7 mouse cellular contexts compared by ENCODE assay signal in genomic region chr10:4430826-4431225, GRCm38 (mm10). TPM values are rescaled to one million over a fixed set of nuclear protein-coding genes. Genes with fewer than 3 reads are reported as not detected.
DNase-seq lines count a peak whose midpoint lies in the region; ATAC-seq and TF ChIP-seq lines count a peak whose summit lies in the region.

No protein-coding gene starts in this region.

- TF ChIP-seq CTCF in CH12.LX (conservative IDR thresholded peaks at IDR 0.05 in 1 of 2, IDR thresholded peaks at IDR 0.05 in 1 of 2; ENCODE audit: low read depth in 2 of 2, low read length in 2 of 2): no peak
- no peak for TF ChIP-seq CTCF in liver, embryonic 14.5 days (IDR thresholded peaks at IDR 0.05; ENCODE audit: low read depth)

- peak overlapping the region; percentile 33; the same call in 1 of the 2 replicates for H3K27ac ChIP-seq in CH12.LX (ENCODE audit: insufficient read depth, low read depth)
- H3K27ac ChIP-seq in embryonic facial prominence, embryonic 13.5 days: no peak overlapping the region
- no peak overlapping the region for H3K27ac ChIP-seq in hindbrain, embryonic 16.5 days (ENCODE audit: low read depth, low read length)
- peak overlapping the region; percentile 25 for H3K27ac ChIP-seq in liver, embryonic 14.5 days

- peaks cover 31% of the 10 kb centered on the region for H3K79me2 ChIP-seq in CH12.LX (replicated peaks; ENCODE audit: control insufficient read depth, extremely low read depth, insufficient read depth, poor library complexity, severe bottlenecking)

- 89% methylated on average over 3 of the region's 3 CpGs for WGBS in embryonic facial prominence, embryonic 13.5 days
- WGBS in hindbrain, embryonic 16.5 days: 88% methylated on average over 3 of the region's 3 CpGs
- WGBS in liver, embryonic 14.5 days (ENCODE audit: insufficient replicate concordance): 71% methylated on average over 3 of the region's 3 CpGs

- TF ChIP-seq POLR2A in CH12.LX (IDR thresholded peaks at IDR 0.05; ENCODE audit: low read depth, low read length): no peak

- dilution Hi-C loops in CH12.LX (cut with MboI; ENCODE audit: extremely low pct_ligation_motif_present, extremely low pct_unique_long_range_greater_than_20kb, low sequenced_read_pairs): no loop called here

- DNase-seq in 416B (ENCODE audit: low read depth) (peak; percentile 15), CH12.LX (ENCODE audit: extremely low read depth) (no peak)
- no peak for DNase-seq in liver, embryonic 14.5 days (ENCODE audit: low read depth in 3 of 3, low spot score in 3 of 3)
- DNase-seq in thymus, adult 18-20 months: no peak

- H3K4me1 ChIP-seq in CH12.LX (ENCODE audit: control insufficient read depth in 1 of 2, insufficient read depth in 2 of 2): peaks cover 7 to 38% of the 10 kb centered on the region in 2 experiments
- peaks cover 14% of the 10 kb centered on the region for H3K4me1 ChIP-seq in embryonic facial prominence, embryonic 13.5 days
- peaks cover 6% of the 10 kb centered on the region for H3K4me1 ChIP-seq in hindbrain, embryonic 16.5 days (ENCODE audit: control insufficient read depth, insufficient read depth, low read depth, low read length)
- H3K4me1 ChIP-seq in liver, embryonic 14.5 days (replicated peaks; ENCODE audit: control insufficient read depth in 2 of 2, insufficient read depth in 2 of 2, low read length in 1 of 2): peaks cover 10 to 19% of the 10 kb centered on the region in 2 experiments

- H3K4me2 ChIP-seq in CH12.LX (ENCODE audit: insufficient read depth, low read depth, poor library complexity, severe bottlenecking): peak overlapping the region; percentile 72
- H3K4me2 ChIP-seq in embryonic facial prominence, embryonic 13.5 days: peak overlapping the region; percentile 75
- peak overlapping the region; percentile 71 for H3K4me2 ChIP-seq in hindbrain, embryonic 16.5 days (ENCODE audit: low read length)
- peak overlapping the region; percentile 94 for H3K4me2 ChIP-seq in liver, embryonic 14.5 days (ENCODE audit: low read depth)

- H3K4me3 ChIP-seq in CH12.LX (replicated peaks in 1 of 3; ENCODE audit: low read depth in 2 of 3, low read length in 2 of 3, poor library complexity in 1 of 3): peak overlapping the region; percentile 72 to 82 (median 77)
- peak overlapping the region; percentile 71 for H3K4me3 ChIP-seq in embryonic facial prominence, embryonic 13.5 days
- H3K4me3 ChIP-seq in hindbrain, embryonic 16.5 days (ENCODE audit: low read length): no peak overlapping the region
- H3K4me3 ChIP-seq in liver, embryonic 14.5 days (ENCODE audit: insufficient read depth in 1 of 2, low read depth in 2 of 2, low read length in 2 of 2): peak overlapping the region; percentile 81 to 84; a peak in 2 of 4 replicates

- no peaks in the 10 kb centered on the region for H3K27me3 ChIP-seq in CH12.LX (replicated peaks)
- no peaks in the 10 kb centered on the region for H3K27me3 ChIP-seq in embryonic facial prominence, embryonic 13.5 days
- H3K27me3 ChIP-seq in hindbrain, embryonic 16.5 days (replicated peaks; ENCODE audit: control insufficient read depth, insufficient read depth, low read length): no peaks in the 10 kb centered on the region
- no peaks in the 10 kb centered on the region for H3K27me3 ChIP-seq in liver, embryonic 14.5 days (ENCODE audit: control insufficient read depth, insufficient read depth, low read length)

- ATAC-seq in embryonic facial prominence, embryonic 13.5 days (ENCODE audit: insufficient number of reproducible peaks, insufficient read depth, low FRiP score, low TSS enrichment, low read depth): no peak
- ATAC-seq in hindbrain, embryonic 16.5 days: no peak
- no peak for ATAC-seq in liver, embryonic 14.5 days (ENCODE audit: insufficient read depth)
- ATAC-seq in CD4-positive, CD25-positive, alpha-beta regulatory T cell, adult 4 months: no peak

- no peaks in the 10 kb centered on the region for H3K9me3 ChIP-seq in CH12.LX (replicated peaks; ENCODE audit: low read length)
- no peaks in the 10 kb centered on the region for H3K9me3 ChIP-seq in embryonic facial prominence, embryonic 13.5 days
- no peaks in the 10 kb centered on the region for H3K9me3 ChIP-seq in hindbrain, embryonic 16.5 days (ENCODE audit: control insufficient read depth, low read length)
- no peaks in the 10 kb centered on the region for H3K9me3 ChIP-seq in liver, embryonic 14.5 days (ENCODE audit: control insufficient read depth, low read length)

- peaks cover 22 to 41% of the 10 kb centered on the region in 2 experiments for H3K36me3 ChIP-seq in CH12.LX (replicated peaks in 1 of 2; ENCODE audit: control insufficient read depth in 1 of 2, insufficient read depth in 1 of 2, low read length in 1 of 2)
- H3K36me3 ChIP-seq in embryonic facial prominence, embryonic 13.5 days: peaks cover 31% of the 10 kb centered on the region
- peaks cover 7% of the 10 kb centered on the region; the same call in 1 of the 2 replicates for H3K36me3 ChIP-seq in hindbrain, embryonic 16.5 days (ENCODE audit: control insufficient read depth, insufficient read depth, low read length)
- H3K36me3 ChIP-seq in liver, embryonic 14.5 days (replicated peaks; ENCODE audit: control insufficient read depth, insufficient read depth, low read depth): peaks cover 10% of the 10 kb centered on the region

- H3K9ac ChIP-seq in CH12.LX (ENCODE audit: insufficient read depth, low read depth): peak overlapping the region; percentile 95
- H3K9ac ChIP-seq in embryonic facial prominence, embryonic 13.5 days: peak overlapping the region; percentile 83
- H3K9ac ChIP-seq in hindbrain, embryonic 16.5 days (ENCODE audit: low read depth, low read length): no peak overlapping the region
- H3K9ac ChIP-seq in liver, embryonic 14.5 days (replicated peaks): peak overlapping the region; percentile 79

- in situ Hi-C loops in CH12.LX (cut with MboI; ENCODE audit: low pct_ligation_motif_present, low pct_unique_long_range_greater_than_20kb, low sequenced_read_pairs): no loop called here

- TF ChIP-seq RAD21 in CH12.LX (IDR thresholded peaks at IDR 0.05; ENCODE audit: low read depth, low read length): no peak

- no peak for TF ChIP-seq EP300 in CH12.LX (IDR thresholded peaks at IDR 0.05; ENCODE audit: low read length)
- TF ChIP-seq EP300 in liver, embryonic 14.5 days (IDR thresholded peaks at IDR 0.05; ENCODE audit: low read depth): no peak

TF ChIP-seq in CH12.LX, 34 proteins besides CTCF, POLR2A, EP300 and RAD21:
- TF ChIP-seq MXI1 (IDR thresholded peaks at IDR 0.05; ENCODE audit: low read depth, low read length) (peak; percentile 59), TBP (conservative IDR thresholded peaks at IDR 0.05; ENCODE audit: low read depth, low read length) (no peak), SIN3A (IDR thresholded peaks at IDR 0.05; ENCODE audit: low read length) (peak; percentile 69; the same call in 1 of the 2 replicates)

RNA-seq across cellular contexts. Expression of gene Rmnd1, which starts 1.4 kb away (rescaled TPM):
- total RNA-seq in CH12.LX (2012; rRNA removed): 29.1 and 29.5 TPM in 2 replicates
- 44.4 and 44.8 TPM in 2 replicates for total RNA-seq in CH12.LX (2014; rRNA removed)
- 37.6 and 43.6 TPM in 2 replicates for polyA plus RNA-seq in CH12.LX (2012; ENCODE audit: insufficient read length, low read depth)
- 47.4 and 55.2 TPM in 2 replicates for polyA plus RNA-seq in embryonic facial prominence, embryonic 13.5 days (2015; fragmentation: Nextera tagmentation; extraction: Ambion mirVana)
- polyA plus RNA-seq in hindbrain, embryonic 16.5 days (2015; fragmentation: Nextera tagmentation; extraction: Ambion mirVana): 41.9 and 49.2 TPM in 2 replicates
- 17.2 and 19.8 TPM in 2 replicates for polyA plus RNA-seq in liver, embryonic 14.5 days (2012; rRNA removed)
- 18.0 and 19.3 TPM in 2 replicates for polyA plus RNA-seq in liver, embryonic 14.5 days (2014; fragmentation: Nextera tagmentation; extraction: Ambion mirVana)
- polyA plus RNA-seq in CD4-positive, CD25-positive, alpha-beta regulatory T cell, adult 4 months (2017; shearing (Covaris generic)): 10 to 100 TPM; 62.6 to 68.9 TPM

RNA-seq across cellular contexts. Expression of gene Armt1, which starts 1.4 kb away (rescaled TPM):
- total RNA-seq in CH12.LX (2012; rRNA removed) (20.7 and 23.7 TPM in 2 replicates), CH12.LX (2014; rRNA removed) (45.1 and 50.2 TPM in 2 replicates)
- 28.2 and 32.1 TPM in 2 replicates for polyA plus RNA-seq in CH12.LX (2012; ENCODE audit: insufficient read length, low read depth)
- 22.1 and 23.0 TPM in 2 replicates for polyA plus RNA-seq in embryonic facial prominence, embryonic 13.5 days (2015; fragmentation: Nextera tagmentation; extraction: Ambion mirVana)
- 10.6 and 10.9 TPM in 2 replicates for polyA plus RNA-seq in hindbrain, embryonic 16.5 days (2015; fragmentation: Nextera tagmentation; extraction: Ambion mirVana)
- 8.9 and 12.8 TPM in 2 replicates for polyA plus RNA-seq in liver, embryonic 14.5 days (2012; rRNA removed)
- polyA plus RNA-seq in liver, embryonic 14.5 days (2014; fragmentation: Nextera tagmentation; extraction: Ambion mirVana): 14.1 and 16.1 TPM in 2 replicates
- polyA plus RNA-seq in CD4-positive, CD25-positive, alpha-beta regulatory T cell, adult 4 months (2017; shearing (Covaris generic)): 10 to 100 TPM; 30.3 to 41.4 TPM

RNA-seq across cellular contexts. Expression of gene Zbtb2, which starts 42.9 kb away (rescaled TPM):
- total RNA-seq in CH12.LX (2012; rRNA removed) (6.1 and 8.4 TPM in 2 replicates), CH12.LX (2014; rRNA removed) (11.4 and 12.4 TPM in 2 replicates)
- polyA plus RNA-seq in CH12.LX (2012; ENCODE audit: insufficient read length, low read depth): 8.9 and 11.1 TPM in 2 replicates
- 15.3 and 15.5 TPM in 2 replicates for polyA plus RNA-seq in embryonic facial prominence, embryonic 13.5 days (2015; fragmentation: Nextera tagmentation; extraction: Ambion mirVana)
- 11.7 and 15.2 TPM in 2 replicates for polyA plus RNA-seq in hindbrain, embryonic 16.5 days (2015; fragmentation: Nextera tagmentation; extraction: Ambion mirVana)
- polyA plus RNA-seq in liver, embryonic 14.5 days (2012; rRNA removed): 2.9 and 3.1 TPM in 2 replicates
- polyA plus RNA-seq in liver, embryonic 14.5 days (2014; fragmentation: Nextera tagmentation; extraction: Ambion mirVana): 3.0 and 4.7 TPM in 2 replicates
- polyA plus RNA-seq in CD4-positive, CD25-positive, alpha-beta regulatory T cell, adult 4 months (2017; shearing (Covaris generic)): 10 to 100 TPM; 10.2 to 10.5 TPM

RNA-seq across cellular contexts. Expression of gene Ccdc170, which starts 51.5 kb away (rescaled TPM):
- total RNA-seq in CH12.LX (2012; rRNA removed) (not detected in 2 replicates), CH12.LX (2014; rRNA removed) (not detected in 2 replicates)
- polyA plus RNA-seq in CH12.LX (2012; ENCODE audit: insufficient read length, low read depth): not detected in 2 replicates
- 0.07 and 0.13 TPM in 2 replicates for polyA plus RNA-seq in embryonic facial prominence, embryonic 13.5 days (2015; fragmentation: Nextera tagmentation; extraction: Ambion mirVana)
- polyA plus RNA-seq in hindbrain, embryonic 16.5 days (2015; fragmentation: Nextera tagmentation; extraction: Ambion mirVana): 0.47 and 0.54 TPM in 2 replicates
- not detected in 2 replicates for polyA plus RNA-seq in liver, embryonic 14.5 days (2012; rRNA removed)
- not detected in 2 replicates for polyA plus RNA-seq in liver, embryonic 14.5 days (2014; fragmentation: Nextera tagmentation; extraction: Ambion mirVana)
- under 1 TPM; 0.27 to 0.95 TPM for polyA plus RNA-seq in CD4-positive, CD25-positive, alpha-beta regulatory T cell, adult 4 months (2017; shearing (Covaris generic))

Comparison
In these comparisons a context has a peak if more than half of its experiments do, and no peak if none do; other contexts are left out.
1. H3K27ac ChIP-seq: peak in CH12.LX (single experiment) and liver, embryonic 14.5 days (single experiment); none in embryonic facial prominence, embryonic 13.5 days (single experiment) and hindbrain, embryonic 16.5 days (single experiment).
2. Peak in every context shown above with its lines, with median percentiles within 50 percentile points of each other: H3K4me2 ChIP-seq.